Mouse (Mus musculus) brown adipose tissue, adult 24 weeks (tissue): ENCODE measurements around the gene 1700080E11Rik. TPM values are rescaled to one million over a fixed set of nuclear protein-coding genes. Genes with fewer than 3 reads are reported as not detected.
"Not testable (repeated sequence)": the region's sequence is repeated elsewhere in the genome, so short reads cannot be mapped to it uniquely, and the experiment has no call there.

Experiments used
- H3K27ac ChIP-seq: fragments of 200-500 bp; replicated peaks from 2 replicates; pipeline ENCODE4 v1.5.1; 2012; ENCODE audit warnings: low read depth, mild to moderate bottlenecking, low read length
- H3K4me1 ChIP-seq: fragments of 200-500 bp; 2 replicates; pipeline ENCODE4 v1.6.1; 2012; ENCODE audit warnings: low read length, mixed read lengths; ENCODE audit not compliant: control insufficient read depth, insufficient read depth, insufficient read length
- H3K4me3 ChIP-seq: fragments of 200-500 bp; 2 replicates; pipeline ENCODE4 v1.5.1; 2012; ENCODE audit warnings: low read depth, mild to moderate bottlenecking, low read length, moderate library complexity; ENCODE audit not compliant: insufficient read depth
- polyA plus RNA-seq: library from polyadenylated mRNA; stranded (reverse); fragments of >200 nt; gene quantifications from 2 replicates; pipeline ENCODE4 v1.2.4, GENCODE M21; 2012; ENCODE audit not compliant: missing spikeins, insufficient read depth, insufficient read length

1700080E11Rik gene
- polyA plus RNA-seq = not detected in 2 replicates

- Histone ChIP-seq H3K4me1 (no peaks in the 10 kb centered on the region), H3K27ac (no peak within 1 kb of the TSS), H3K4me3 (no peak within 1 kb of the TSS)
These were observed at the start of gene 1700080E11Rik for GRCm38 (mm10) chr9:105144992-105145391. 1700080E11Rik (minus strand) TSS chr9:105145092.

DNA sequence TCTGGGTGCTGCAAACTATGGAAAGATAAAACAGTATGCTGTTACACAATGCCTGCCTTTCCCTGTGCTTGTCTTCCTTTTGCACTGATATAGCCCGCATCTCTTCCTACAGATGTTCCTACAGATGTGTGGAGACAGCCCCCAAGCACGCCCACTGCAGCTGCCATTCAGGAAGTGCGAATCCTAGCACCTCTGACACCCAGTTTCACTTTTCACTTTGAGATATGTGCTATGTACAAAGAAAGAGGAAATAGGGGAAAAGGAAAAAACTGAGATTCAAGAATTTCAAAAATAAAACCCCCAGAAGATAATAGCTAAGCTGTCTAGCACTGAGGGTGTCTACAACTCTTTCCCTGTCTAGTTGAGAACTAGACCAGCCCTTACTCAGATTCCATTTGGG, 41.8 kb upstream of the 1700080E11Rik start:
- H3K4me1 ChIP-seq = no peaks in the 10 kb centered on the region
- H3K27ac ChIP-seq = no peak overlapping the region
- H3K4me3 ChIP-seq = no peak overlapping the region

- Histone ChIP-seq H3K4me1 (no peaks in the 10 kb centered on the region), H3K4me3 (no peak overlapping the region), H3K27ac (no peak overlapping the region)
These were observed 37.5 kb upstream of the 1700080E11Rik start for GRCm38 (mm10) chr9:105182392-105182791.

DNA sequence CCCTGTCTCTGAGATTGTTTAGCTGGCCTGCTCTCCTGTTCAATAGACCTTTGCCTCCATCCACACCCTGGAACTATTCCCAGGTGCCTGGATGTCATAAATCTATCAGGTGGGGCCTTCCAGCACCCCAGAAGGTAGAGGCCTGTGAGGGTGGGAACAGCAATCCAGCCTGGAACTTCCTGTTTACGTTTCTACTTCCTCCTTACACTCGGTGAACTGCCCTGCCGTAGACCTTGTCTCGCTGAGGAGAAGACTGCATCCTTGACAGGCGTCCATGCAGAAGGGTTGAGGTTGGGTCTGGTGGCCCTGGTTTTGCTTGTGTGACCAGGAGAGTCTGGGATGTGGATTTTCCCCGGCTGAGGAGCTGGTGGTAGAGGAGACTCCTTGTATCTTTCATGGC, 5.7 kb downstream of the 1700080E11Rik start:
- H3K4me1 ChIP-seq = no peaks in the 10 kb centered on the region
- H3K4me3 ChIP-seq = no peak overlapping the region
- H3K27ac ChIP-seq = no peak overlapping the region

- Histone ChIP-seq H3K27ac (no peak overlapping the region), H3K4me3 (no peak overlapping the region), H3K4me1 (peaks cover 5% of the 10 kb centered on the region; the same call in 1 of the 2 replicates)
These were observed 8.5 kb downstream of the 1700080E11Rik start for GRCm38 (mm10) chr9:105136404-105136803.

GRCm38 (mm10) chr9:105134536-105134935, 10.4 kb downstream of the 1700080E11Rik start:
- H3K4me3 ChIP-seq = no peak overlapping the region
- H3K4me1 ChIP-seq = peaks cover 5% of the 10 kb centered on the region; the same call in 1 of the 2 replicates
- H3K27ac ChIP-seq = no peak overlapping the region

- Histone ChIP-seq H3K4me3 (peak overlapping the region; percentile 79), H3K27ac (peak overlapping the region; percentile 36)
These were observed 12.9 kb downstream of the 1700080E11Rik start for GRCm38 (mm10) chr9:105132002-105132367.

GRCm38 (mm10) chr9:105131253-105132001, 13.5 kb downstream of the 1700080E11Rik start, which contains the start of gene Nudt16:
Nudt16 (minus strand) TSS chr9:105131824.
- Histone ChIP-seq H3K4me3 (peak within 1 kb of the TSS; percentile 79), H3K27ac (peak within 1 kb of the TSS; percentile 36), H3K4me1 (peaks cover 5% of the 10 kb centered on the region; the same call in 1 of the 2 replicates)

More at GRCm38 (mm10) chr9:105132002-105132367, 12.9 kb downstream of the 1700080E11Rik start:
- H3K4me1 ChIP-seq = peaks cover 5% of the 10 kb centered on the region; the same call in 1 of the 2 replicates

DNA sequence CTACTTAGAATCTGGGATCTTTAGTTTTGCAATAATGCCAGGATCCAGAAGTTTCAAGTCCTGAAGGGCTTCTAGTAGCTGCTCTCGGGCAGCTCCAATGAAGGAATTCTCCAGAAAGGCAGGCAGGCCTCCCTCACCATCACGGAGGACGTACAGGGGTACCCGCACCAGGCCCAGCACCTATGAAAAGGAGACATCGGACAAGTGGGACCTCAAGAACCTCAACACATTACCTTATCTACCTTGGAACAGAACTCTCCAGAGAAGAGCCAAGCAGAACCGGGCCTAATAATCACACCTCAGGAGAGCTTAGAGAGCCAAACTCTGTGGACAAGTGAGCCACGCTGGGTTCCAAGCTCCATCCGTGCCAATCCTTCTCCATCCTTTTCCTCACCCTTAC, 14.6 kb downstream of the 1700080E11Rik start:
- Histone ChIP-seq H3K27ac (no peak overlapping the region), H3K4me3 (no peak overlapping the region), H3K4me1 (peaks cover 5% of the 10 kb centered on the region; the same call in 1 of the 2 replicates)

- not testable (repeated sequence) for H3K4me3 ChIP-seq, H3K4me1 ChIP-seq, H3K27ac ChIP-seq
These were observed 19.7 kb downstream of the 1700080E11Rik start for GRCm38 (mm10) chr9:105125206-105125605.

GRCm38 (mm10) chr9:105103893-105104292, 41.0 kb downstream of the 1700080E11Rik start:
- Histone ChIP-seq H3K4me3 (no peak overlapping the region), H3K4me1 (no peaks in the 10 kb centered on the region), H3K27ac (no peak overlapping the region)

DNA sequence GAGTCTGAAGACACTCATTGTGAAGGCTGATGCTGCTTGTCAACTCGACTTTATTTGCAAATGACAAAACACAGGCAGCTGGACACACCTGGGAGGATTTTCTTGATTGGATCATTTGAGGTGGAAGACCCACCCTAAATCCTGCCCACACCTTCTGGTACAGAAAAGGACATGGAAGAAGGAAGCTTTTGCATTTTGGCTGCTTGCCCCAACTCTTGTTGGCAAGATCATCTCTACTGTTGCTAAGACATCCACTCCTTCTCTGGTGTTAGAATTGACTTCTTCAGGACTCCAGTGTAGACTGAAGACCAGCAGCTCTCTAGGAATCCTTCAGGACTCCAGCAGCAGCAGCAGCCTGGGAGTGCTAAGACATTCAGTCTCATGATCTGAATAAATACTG, 43.0 kb downstream of the 1700080E11Rik start:
- no peaks in the 10 kb centered on the region for H3K4me1 ChIP-seq

GRCm38 (mm10) chr9:105100807-105101570, 43.9 kb downstream of the 1700080E11Rik start:
- Histone ChIP-seq H3K4me3 (no peak overlapping the region), H3K4me1 (no peaks in the 10 kb centered on the region)

More for the DNA sequence above, 43.0 kb downstream of the 1700080E11Rik start:
- H3K27ac ChIP-seq = no peak overlapping the region
- H3K4me3 ChIP-seq = no peak overlapping the region

More at GRCm38 (mm10) chr9:105100807-105101570, 43.9 kb downstream of the 1700080E11Rik start:
- no peak overlapping the region for H3K27ac ChIP-seq
